Mouse (Mus musculus): ENCODE measurements around the gene Mtus2. TPM values are rescaled to one million over a fixed set of nuclear protein-coding genes. Genes with fewer than 3 reads are reported as not detected.

Gene Mtus2
- polyA plus RNA-seq, 1 experiment from 2014 or later, result 26.0 TPM

GRCm38 (mm10) chr5:148057433-148057832 is 100.3 kb downstream of the Mtus2 start:
- 59% methylated on average over 3 of the region's 3 CpGs for WGBS
- Histone ChIP-seq H3K27ac (no peak overlapping the region), H3K4me3 (replicated peaks) (no peak overlapping the region), H3K4me1 (replicated peaks) (no peaks in the 10 kb centered on the region), H3K4me2 (replicated peaks) (no peak overlapping the region), H3K9me3 (no peaks in the 10 kb centered on the region), H3K36me3 (no peaks in the 10 kb centered on the region), H3K27me3 (replicated peaks) (no peaks in the 10 kb centered on the region), H3K9ac (no peak overlapping the region)
- ATAC-seq, result no peak

- H3K9ac ChIP-seq, result no peak overlapping the region
- no peak overlapping the region for H3K4me3 ChIP-seq (replicated peaks)
- H3K27me3 ChIP-seq (replicated peaks), result no peaks in the 10 kb centered on the region
- no peaks in the 10 kb centered on the region for H3K4me1 ChIP-seq (replicated peaks)
- WGBS, result 74% methylated on average over 3 of the region's 3 CpGs
- no peak for ATAC-seq
- no peak overlapping the region for H3K4me2 ChIP-seq (replicated peaks)
- H3K9me3 ChIP-seq, result no peaks in the 10 kb centered on the region
- no peaks in the 10 kb centered on the region for H3K36me3 ChIP-seq
- H3K27ac ChIP-seq, result no peak overlapping the region
Observed at GRCm38 (mm10) chr5:148059339-148059738, 102.2 kb downstream of the Mtus2 start.

- Histone ChIP-seq H3K9ac (no peak overlapping the region), H3K4me1 (replicated peaks) (no peaks in the 10 kb centered on the region), H3K36me3 (no peaks in the 10 kb centered on the region), H3K27me3 (replicated peaks) (no peaks in the 10 kb centered on the region), H3K4me2 (replicated peaks) (no peak overlapping the region), H3K4me3 (replicated peaks) (no peak overlapping the region), H3K9me3 (no peaks in the 10 kb centered on the region), H3K27ac (no peak overlapping the region)
- WGBS, result 92% methylated on average over 4 of the region's 4 CpGs
- no peak for ATAC-seq
Observed at GRCm38 (mm10) chr5:148061869-148062268, 104.7 kb downstream of the Mtus2 start.

- Histone ChIP-seq H3K27me3 (replicated peaks) (no peaks in the 10 kb centered on the region), H3K27ac (no peak overlapping the region), H3K4me1 (replicated peaks) (no peaks in the 10 kb centered on the region), H3K4me2 (replicated peaks) (no peak overlapping the region), H3K9ac (no peak overlapping the region), H3K4me3 (replicated peaks) (no peak overlapping the region), H3K36me3 (no peaks in the 10 kb centered on the region), H3K9me3 (no peaks in the 10 kb centered on the region)
- ATAC-seq, result no peak
- 79% methylated on average over 3 of the region's 3 CpGs for WGBS
Observed at GRCm38 (mm10) chr5:148063745-148064144, 106.6 kb downstream of the Mtus2 start.

- no peaks in the 10 kb centered on the region for H3K27me3 ChIP-seq (replicated peaks)
- WGBS, result 71% methylated on average over 5 of the region's 5 CpGs
- no peak overlapping the region for H3K27ac ChIP-seq
- H3K9ac ChIP-seq, result no peak overlapping the region
- no peaks in the 10 kb centered on the region for H3K4me1 ChIP-seq (replicated peaks)
- H3K4me3 ChIP-seq (replicated peaks), result no peak overlapping the region
- no peaks in the 10 kb centered on the region for H3K36me3 ChIP-seq
- no peak for ATAC-seq
- no peak overlapping the region for H3K4me2 ChIP-seq (replicated peaks)
- no peaks in the 10 kb centered on the region for H3K9me3 ChIP-seq
Observed at GRCm38 (mm10) chr5:148065251-148065650, 108.1 kb downstream of the Mtus2 start.

GRCm38 (mm10) chr5:148069909-148070308 is 112.8 kb downstream of the Mtus2 start:
- Histone ChIP-seq H3K9me3 (no peaks in the 10 kb centered on the region), H3K27me3 (replicated peaks) (no peaks in the 10 kb centered on the region), H3K4me3 (replicated peaks) (no peak overlapping the region), H3K36me3 (no peaks in the 10 kb centered on the region), H3K27ac (no peak overlapping the region), H3K4me1 (replicated peaks) (no peaks in the 10 kb centered on the region), H3K4me2 (replicated peaks) (no peak overlapping the region), H3K9ac (no peak overlapping the region)
- 9% methylated on average over 4 of the region's 4 CpGs for WGBS
- no peak for ATAC-seq

- H3K4me2 ChIP-seq (replicated peaks), result no peak overlapping the region
- no peak overlapping the region for H3K27ac ChIP-seq
- no peaks in the 10 kb centered on the region for H3K4me1 ChIP-seq (replicated peaks)
- no peaks in the 10 kb centered on the region for H3K27me3 ChIP-seq (replicated peaks)
- no peaks in the 10 kb centered on the region for H3K36me3 ChIP-seq
- no peak for ATAC-seq
- no peak overlapping the region for H3K9ac ChIP-seq
- no peak overlapping the region for H3K4me3 ChIP-seq (replicated peaks)
- 8% methylated on average over 9 of the region's 9 CpGs for WGBS
- H3K9me3 ChIP-seq, result no peaks in the 10 kb centered on the region
Observed at GRCm38 (mm10) chr5:148071800-148072199, 114.7 kb downstream of the Mtus2 start.

GRCm38 (mm10) chr5:148073461-148073860 is 116.3 kb downstream of the Mtus2 start:
- Histone ChIP-seq H3K4me2 (replicated peaks) (no peak overlapping the region), H3K4me3 (replicated peaks) (no peak overlapping the region), H3K27ac (no peak overlapping the region), H3K4me1 (replicated peaks) (no peaks in the 10 kb centered on the region), H3K9ac (no peak overlapping the region), H3K9me3 (no peaks in the 10 kb centered on the region), H3K27me3 (replicated peaks) (no peaks in the 10 kb centered on the region), H3K36me3 (no peaks in the 10 kb centered on the region)
- WGBS, result 88% methylated on average over 5 of the region's 5 CpGs
- no peak for ATAC-seq

- Histone ChIP-seq H3K4me2 (replicated peaks) (no peak overlapping the region), H3K27me3 (replicated peaks) (no peaks in the 10 kb centered on the region), H3K27ac (no peak overlapping the region), H3K4me3 (replicated peaks) (no peak overlapping the region), H3K9me3 (no peaks in the 10 kb centered on the region), H3K9ac (no peak overlapping the region), H3K36me3 (no peaks in the 10 kb centered on the region), H3K4me1 (replicated peaks) (no peaks in the 10 kb centered on the region)
- WGBS, result 80% methylated on average over 3 of the region's 3 CpGs
- ATAC-seq, result no peak
Observed at GRCm38 (mm10) chr5:148079732-148080131, 122.6 kb downstream of the Mtus2 start.

GRCm38 (mm10) chr5:148083541-148083940 is 126.4 kb downstream of the Mtus2 start:
- H3K36me3 ChIP-seq, result no peaks in the 10 kb centered on the region
- no peaks in the 10 kb centered on the region for H3K27me3 ChIP-seq (replicated peaks)
- no peak overlapping the region for H3K4me2 ChIP-seq (replicated peaks)
- H3K9me3 ChIP-seq, result no peaks in the 10 kb centered on the region
- no peak overlapping the region for H3K27ac ChIP-seq
- H3K9ac ChIP-seq, result no peak overlapping the region
- no peak for ATAC-seq
- H3K4me3 ChIP-seq (replicated peaks), result no peak overlapping the region
- no peaks in the 10 kb centered on the region for H3K4me1 ChIP-seq (replicated peaks)
- 100% methylated on average over 1 of the region's 1 CpGs for WGBS

GRCm38 (mm10) chr5:148084766-148085165 is 127.6 kb downstream of the Mtus2 start:
- WGBS, result 84% methylated on average over 5 of the region's 5 CpGs
- H3K4me3 ChIP-seq (replicated peaks), result no peak overlapping the region
- no peaks in the 10 kb centered on the region for H3K4me1 ChIP-seq (replicated peaks)
- H3K36me3 ChIP-seq, result no peaks in the 10 kb centered on the region
- H3K4me2 ChIP-seq (replicated peaks), result no peak overlapping the region
- H3K9ac ChIP-seq, result no peak overlapping the region
- H3K27me3 ChIP-seq (replicated peaks), result no peaks in the 10 kb centered on the region
- no peak for ATAC-seq
- no peak overlapping the region for H3K27ac ChIP-seq
- H3K9me3 ChIP-seq, result no peaks in the 10 kb centered on the region

- Histone ChIP-seq H3K36me3 (no peaks in the 10 kb centered on the region), H3K9me3 (no peaks in the 10 kb centered on the region), H3K27ac (no peak overlapping the region), H3K4me2 (replicated peaks) (no peak overlapping the region), H3K9ac (no peak overlapping the region), H3K4me3 (replicated peaks) (no peak overlapping the region), H3K27me3 (replicated peaks) (no peaks in the 10 kb centered on the region), H3K4me1 (replicated peaks) (no peaks in the 10 kb centered on the region)
- no peak for ATAC-seq
- 69% methylated on average over 3 of the region's 3 CpGs for WGBS
Observed at GRCm38 (mm10) chr5:148087796-148088195, 130.7 kb downstream of the Mtus2 start.

- H3K27me3 ChIP-seq (replicated peaks), result no peaks in the 10 kb centered on the region
- H3K9me3 ChIP-seq, result no peaks in the 10 kb centered on the region
- H3K9ac ChIP-seq, result no peak overlapping the region
- no peaks in the 10 kb centered on the region for H3K4me1 ChIP-seq (replicated peaks)
- H3K4me2 ChIP-seq (replicated peaks), result no peak overlapping the region
- 75% methylated on average over 11 of the region's 11 CpGs for WGBS
- ATAC-seq, result no peak
- H3K36me3 ChIP-seq, result no peaks in the 10 kb centered on the region
- H3K4me3 ChIP-seq (replicated peaks), result no peak overlapping the region
- H3K27ac ChIP-seq, result no peak overlapping the region
Observed at GRCm38 (mm10) chr5:148090191-148090821, 133.2 kb downstream of the Mtus2 start.

All from intestine, embryonic 15.5 days (tissue).